Mouse (Mus musculus) liver, postnatal 0 days (tissue): ENCODE results near the gene Lrrc23.

ENCODE experiments used
- CTCF ChIP-seq: sonication (generic); IDR thresholded peaks from 2 replicates; pipeline ENCODE4 v1.5.1; 2016; ENCODE audit warnings: antibody characterized with exemption, low read depth
- EP300 ChIP-seq: IDR thresholded peaks from 2 replicates; pipeline ENCODE4 v1.6.1; 2016; ENCODE audit warnings: antibody characterized with exemption, low read depth, mild to moderate bottlenecking

DNA sequence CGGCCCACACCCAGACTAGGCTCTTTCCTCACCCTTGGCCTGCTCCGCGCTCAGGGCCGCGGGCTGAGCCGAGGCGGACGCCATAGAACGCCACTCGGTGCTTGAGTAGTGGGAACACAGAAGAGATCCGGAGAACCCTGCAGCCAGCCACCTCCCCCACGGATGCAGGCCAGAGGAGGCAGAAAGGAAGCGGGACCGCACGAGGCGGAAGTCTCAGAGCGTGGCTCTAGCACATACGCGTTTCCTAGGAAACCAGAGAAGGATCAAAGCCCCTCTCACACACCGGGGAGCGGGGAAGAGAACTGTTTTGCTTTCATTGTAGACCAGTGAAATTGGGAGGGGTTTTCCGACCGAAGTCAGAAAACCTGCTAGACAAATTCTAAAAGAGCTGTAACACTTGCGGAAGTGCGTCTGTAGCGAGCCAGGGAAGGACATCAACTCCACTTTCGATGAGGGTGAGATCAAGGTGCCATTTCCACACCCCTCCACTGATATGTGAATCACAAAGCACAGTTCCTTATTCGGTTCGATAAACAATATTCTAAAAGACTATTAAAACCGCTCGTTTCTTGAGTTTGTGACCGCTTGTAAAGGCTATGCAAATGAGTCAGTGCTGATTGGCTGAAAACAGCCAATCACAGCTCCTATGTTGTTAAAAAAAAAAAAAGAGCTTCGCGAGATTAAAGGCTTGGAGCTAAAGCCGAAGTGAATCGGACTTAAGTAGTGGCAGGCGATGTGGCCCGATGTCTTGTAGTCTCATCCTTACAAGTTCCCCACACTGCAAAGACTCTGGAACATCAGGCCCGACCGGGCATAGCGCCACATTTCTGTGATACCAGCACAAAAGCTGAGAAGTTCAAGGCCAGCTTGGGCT, 38.4 kb downstream of the Lrrc23 start, which contains the start of gene Grcc10:
- no peak for TF ChIP-seq CTCF
- TF ChIP-seq EP300 = peak; percentile 74; the same call in 1 of the 2 replicates
